Mouse (Mus musculus) macrophage (primary cell): ENCODE data around the gene Foxred2. TPM values are rescaled to one million over a fixed set of nuclear protein-coding genes. Genes with fewer than 3 reads are reported as not detected.

ENCODE experiments used
- H3K27ac ChIP-seq: fragments of 350-480 bp; formaldehyde crosslinking; 2 replicates; pipeline ENCODE4 v1.9.0; 2021
- H3K36me3 ChIP-seq: fragments of 350-480 bp; formaldehyde crosslinking; 2 replicates; pipeline ENCODE4 v1.9.0; 2021; ENCODE audit errors: inconsistent target
- H3K4me3 ChIP-seq: fragments of 350-480 bp; formaldehyde crosslinking; 2 replicates; pipeline ENCODE4 v1.9.0; 2021; ENCODE audit errors: inconsistent target
- H3K79me2 ChIP-seq: fragments of 350-480 bp; formaldehyde crosslinking; 2 replicates; pipeline ENCODE4 v1.9.0; 2021; ENCODE audit errors: inconsistent target
- WGBS: methylation state at CpG from one replicate; pipeline ENCODE4 v1.1.7; 2026; ENCODE audit warnings: inconsistent platforms; ENCODE audit not compliant: missing documents; 5-methylcytosine and 5-hydroxymethylcytosine counted together
- polyA plus RNA-seq: library from polyadenylated mRNA; stranded (reverse); fragments of 250-400 nt; gene quantifications from 3 replicates; pipeline ENCODE4 v1.2.4, GENCODE M21; 2018; ENCODE audit warnings: inconsistent platforms

The Foxred2 gene
- polyA plus RNA-seq, 1 experiment from 2014 or later: 18.7 TPM

DNA sequence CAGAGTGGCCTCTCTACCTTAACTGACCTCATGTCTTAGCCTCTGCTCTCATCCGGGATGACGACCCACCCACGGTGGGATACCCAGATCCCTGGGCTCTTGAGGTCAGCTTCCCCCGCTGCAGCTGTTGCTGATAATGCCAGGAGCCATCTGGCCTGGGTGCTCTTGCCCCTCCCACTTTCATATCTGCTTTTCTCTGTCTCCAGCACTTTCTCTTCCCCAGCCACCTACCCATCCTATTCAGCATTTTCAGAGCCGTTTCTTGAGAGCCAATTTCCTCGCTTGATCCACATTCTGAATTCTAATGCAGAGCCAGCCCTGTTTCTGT lies 24.9 kb downstream of the Foxred2 start:
- Histone ChIP-seq H3K27ac (peak overlapping the region; percentile 65), H3K4me3 (no peak overlapping the region), H3K36me3 (peaks cover 8% of the 10 kb centered on the region), H3K79me2 (peaks cover 17% of the 10 kb centered on the region)
- 11% methylated on average over 6 of the region's 6 CpGs for WGBS

DNA sequence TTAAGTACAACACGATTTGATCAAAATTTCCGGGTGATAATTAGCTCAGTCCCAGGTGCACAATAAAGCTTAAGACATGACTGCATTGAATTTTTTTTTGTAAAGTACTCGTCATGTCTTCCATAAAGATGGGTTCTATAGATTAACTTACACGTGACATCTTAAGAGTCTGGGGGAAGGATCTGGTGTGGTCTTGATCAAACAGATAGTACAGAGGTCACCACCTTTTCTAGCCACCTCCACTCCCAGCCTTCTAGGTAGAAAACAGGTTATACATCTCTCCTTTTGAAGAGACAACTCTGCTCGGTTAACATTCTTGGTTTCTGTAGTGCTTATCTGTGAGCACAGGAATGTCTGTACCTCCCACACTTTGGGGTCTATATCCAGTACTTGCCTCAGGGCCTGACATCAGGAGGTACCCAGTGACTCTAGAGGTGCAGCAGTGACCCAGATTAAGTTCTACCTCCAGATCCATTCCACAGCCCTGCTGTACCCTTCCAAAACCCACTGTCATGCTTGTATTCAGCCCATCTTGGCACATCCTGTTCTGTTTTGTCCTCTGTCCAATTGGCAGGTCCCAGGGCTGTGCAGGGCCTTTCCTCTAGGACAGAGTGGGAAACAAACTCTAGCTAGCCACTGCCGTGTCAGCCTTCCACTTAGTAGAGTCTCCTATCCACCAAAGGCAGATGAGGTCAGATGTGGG lies 25.4 kb downstream of the Foxred2 start:
- Histone ChIP-seq H3K79me2 (peaks cover 22% of the 10 kb centered on the region), H3K36me3 (peaks cover 11% of the 10 kb centered on the region), H3K4me3 (no peak overlapping the region), H3K27ac (peak overlapping the region; percentile 65)
- 85% methylated on average over 6 of the region's 6 CpGs for WGBS

DNA sequence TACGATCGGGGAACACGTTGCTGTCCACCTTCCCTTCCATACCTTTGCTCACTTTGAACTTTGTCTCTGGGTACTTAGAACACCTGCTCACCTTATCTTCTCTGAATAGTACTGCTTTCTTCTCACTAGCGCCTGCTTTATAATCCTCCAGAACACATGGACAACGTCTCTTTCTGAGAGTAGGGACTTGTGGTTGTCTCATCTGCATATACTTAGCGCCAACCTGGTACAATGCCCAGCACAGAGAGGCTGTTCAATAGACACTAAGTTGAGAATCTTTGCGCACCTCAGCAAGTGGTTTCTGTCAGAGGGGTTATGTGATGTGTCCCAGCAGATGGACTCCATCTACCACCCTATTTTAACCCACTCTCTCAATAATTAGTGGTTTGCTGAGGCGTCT lies 26.7 kb downstream of the Foxred2 start:
- peak overlapping the region; percentile 55; the same call in 1 of the 2 replicates for H3K4me3 ChIP-seq
- WGBS: 56% methylated on average over 8 of the region's 8 CpGs
- peaks cover 22% of the 10 kb centered on the region for H3K79me2 ChIP-seq
- H3K27ac ChIP-seq: no peak overlapping the region
- H3K36me3 ChIP-seq: peaks cover 12% of the 10 kb centered on the region

DNA sequence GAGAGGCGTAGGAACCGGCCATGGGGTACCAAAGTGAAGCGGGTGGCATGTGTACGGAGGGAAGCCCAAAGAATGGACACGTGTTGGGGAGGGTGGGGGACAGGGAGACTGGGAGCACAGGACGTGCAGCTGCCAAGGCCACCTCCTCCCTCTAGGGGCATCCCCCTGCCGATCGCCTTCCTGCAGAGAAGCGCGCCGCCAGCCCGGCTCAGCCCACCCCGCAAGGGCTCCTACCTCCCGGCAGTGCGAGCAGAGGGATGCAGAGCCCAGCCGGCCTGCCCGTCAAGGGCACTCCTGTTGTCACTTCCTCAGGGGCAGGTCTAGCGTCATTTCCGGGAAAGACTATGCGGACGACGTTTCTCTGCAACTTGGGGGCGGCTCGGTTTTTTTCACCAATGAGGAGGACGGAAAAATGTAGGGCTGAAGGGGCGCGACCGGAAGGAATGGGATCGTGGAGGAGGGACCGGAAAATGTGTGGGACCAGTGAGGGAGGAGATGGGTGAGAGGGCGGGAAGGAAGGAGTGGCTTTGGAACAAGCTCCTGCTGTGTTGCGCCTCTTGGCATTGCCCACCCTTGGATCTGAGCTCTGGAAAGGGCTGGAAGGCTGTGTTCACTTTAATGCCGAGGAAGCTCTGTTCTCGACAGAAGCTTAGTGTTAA lies 27.7 kb downstream of the Foxred2 start, which contains the start of gene Txn2:
Txn2 (minus strand) TSS at position 334 of the 659 bp plus-strand sequence.
- H3K4me3 ChIP-seq: peak within 1 kb of the TSS; percentile 55
- H3K36me3 ChIP-seq: peaks cover 22% of the 10 kb centered on the region
- WGBS: under 1% methylated on average over 34 of the region's 34 CpGs
- H3K27ac ChIP-seq: peak within 1 kb of the TSS; percentile 62
- peaks cover 22% of the 10 kb centered on the region for H3K79me2 ChIP-seq

DNA sequence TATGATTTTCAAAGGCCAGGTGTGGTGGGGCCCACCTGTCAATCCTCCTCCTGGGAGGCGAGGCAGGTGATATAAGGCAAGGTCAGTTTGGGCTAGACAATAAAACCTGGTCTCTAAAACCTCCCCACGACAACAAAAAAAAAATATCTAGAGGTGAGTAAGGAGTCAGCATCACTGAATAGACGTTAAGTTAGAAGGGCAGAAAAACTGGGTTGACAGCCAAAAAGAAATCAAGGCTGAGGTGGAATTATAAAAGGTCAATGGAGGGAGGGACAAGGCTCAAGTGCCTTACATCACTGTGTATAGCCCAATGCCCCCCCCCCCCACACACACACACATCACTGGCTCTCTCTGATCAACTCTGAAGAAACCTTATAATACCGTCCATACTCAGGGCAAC lies 28.4 kb downstream of the Foxred2 start:
- peaks cover 29% of the 10 kb centered on the region for H3K36me3 ChIP-seq
- WGBS: 32% methylated on average over 4 of the region's 4 CpGs
- H3K4me3 ChIP-seq: peak overlapping the region; percentile 55
- H3K27ac ChIP-seq: peak overlapping the region; percentile 62
- peaks cover 22% of the 10 kb centered on the region for H3K79me2 ChIP-seq

DNA sequence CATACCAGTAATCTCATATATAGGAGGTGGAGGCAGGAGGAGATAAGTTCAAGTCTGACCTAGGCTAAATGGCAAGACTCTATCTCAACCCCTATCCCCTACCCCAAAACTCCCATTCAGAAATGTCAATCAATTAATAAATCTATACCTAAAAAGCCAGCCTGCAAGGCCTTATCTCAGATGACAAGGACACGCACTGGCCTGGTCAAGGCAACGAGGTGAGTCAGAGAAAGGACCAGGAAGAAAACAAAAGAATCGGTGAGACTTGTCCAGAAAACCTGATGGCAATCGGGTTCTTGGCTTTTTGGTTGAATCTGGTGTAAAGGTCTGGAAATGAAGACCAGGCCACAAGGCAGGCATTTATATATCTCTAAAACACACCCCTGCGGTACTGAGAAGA lies 29.6 kb downstream of the Foxred2 start:
- Histone ChIP-seq H3K36me3 (peaks cover 32% of the 10 kb centered on the region), H3K27ac (no peak overlapping the region), H3K79me2 (peaks cover 29% of the 10 kb centered on the region), H3K4me3 (no peak overlapping the region)
- WGBS: 96% methylated on average over 5 of the region's 5 CpGs

DNA sequence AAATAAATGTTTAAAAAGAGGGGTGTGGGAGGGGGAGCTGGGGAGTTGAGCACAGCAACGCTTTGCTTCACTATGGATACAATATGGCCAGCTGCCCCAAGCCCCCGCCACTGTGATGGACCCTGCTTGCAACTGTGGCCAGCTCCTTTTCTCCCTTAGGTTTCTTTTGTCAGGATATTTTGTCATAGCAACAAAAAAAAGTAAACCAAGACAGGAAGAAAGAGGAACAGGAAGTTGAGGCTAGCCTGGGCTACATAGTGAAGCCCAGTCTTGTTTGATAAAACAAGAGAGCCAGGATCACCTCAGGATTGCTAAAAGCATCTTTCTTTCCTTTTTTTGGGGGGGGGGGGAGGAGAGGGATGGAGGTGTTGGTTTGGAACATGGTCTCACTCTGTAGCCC lies 31.3 kb downstream of the Foxred2 start:
- WGBS: 88% methylated on average over 2 of the region's 2 CpGs
- Histone ChIP-seq H3K36me3 (peaks cover 32% of the 10 kb centered on the region), H3K79me2 (peaks cover 40% of the 10 kb centered on the region), H3K27ac (no peak overlapping the region), H3K4me3 (no peak overlapping the region)

- WGBS: 82% methylated on average over 9 of the region's 9 CpGs
- Histone ChIP-seq H3K4me3 (no peak overlapping the region), H3K27ac (no peak overlapping the region), H3K79me2 (peaks cover 58% of the 10 kb centered on the region), H3K36me3 (peaks cover 37% of the 10 kb centered on the region)
Measured at GRCm38 (mm10) chr15:77923267-77924035, 33.1 kb downstream of the Foxred2 start.

- peaks cover 56% of the 10 kb centered on the region for H3K79me2 ChIP-seq
- WGBS: 94% methylated on average over 8 of the region's 9 CpGs
- peaks cover 41% of the 10 kb centered on the region for H3K36me3 ChIP-seq
- no peak overlapping the region for H3K4me3 ChIP-seq
- no peak overlapping the region for H3K27ac ChIP-seq
Measured at GRCm38 (mm10) chr15:77922710-77923109, 33.8 kb downstream of the Foxred2 start.

GRCm38 (mm10) chr15:77921636-77922035 lies 34.9 kb downstream of the Foxred2 start:
- Histone ChIP-seq H3K27ac (peak overlapping the region; percentile 35), H3K4me3 (no peak overlapping the region), H3K36me3 (peaks cover 33% of the 10 kb centered on the region; the same call in 1 of the 2 replicates), H3K79me2 (peaks cover 45% of the 10 kb centered on the region)
- WGBS: 54% methylated on average over 6 of the region's 6 CpGs

DNA sequence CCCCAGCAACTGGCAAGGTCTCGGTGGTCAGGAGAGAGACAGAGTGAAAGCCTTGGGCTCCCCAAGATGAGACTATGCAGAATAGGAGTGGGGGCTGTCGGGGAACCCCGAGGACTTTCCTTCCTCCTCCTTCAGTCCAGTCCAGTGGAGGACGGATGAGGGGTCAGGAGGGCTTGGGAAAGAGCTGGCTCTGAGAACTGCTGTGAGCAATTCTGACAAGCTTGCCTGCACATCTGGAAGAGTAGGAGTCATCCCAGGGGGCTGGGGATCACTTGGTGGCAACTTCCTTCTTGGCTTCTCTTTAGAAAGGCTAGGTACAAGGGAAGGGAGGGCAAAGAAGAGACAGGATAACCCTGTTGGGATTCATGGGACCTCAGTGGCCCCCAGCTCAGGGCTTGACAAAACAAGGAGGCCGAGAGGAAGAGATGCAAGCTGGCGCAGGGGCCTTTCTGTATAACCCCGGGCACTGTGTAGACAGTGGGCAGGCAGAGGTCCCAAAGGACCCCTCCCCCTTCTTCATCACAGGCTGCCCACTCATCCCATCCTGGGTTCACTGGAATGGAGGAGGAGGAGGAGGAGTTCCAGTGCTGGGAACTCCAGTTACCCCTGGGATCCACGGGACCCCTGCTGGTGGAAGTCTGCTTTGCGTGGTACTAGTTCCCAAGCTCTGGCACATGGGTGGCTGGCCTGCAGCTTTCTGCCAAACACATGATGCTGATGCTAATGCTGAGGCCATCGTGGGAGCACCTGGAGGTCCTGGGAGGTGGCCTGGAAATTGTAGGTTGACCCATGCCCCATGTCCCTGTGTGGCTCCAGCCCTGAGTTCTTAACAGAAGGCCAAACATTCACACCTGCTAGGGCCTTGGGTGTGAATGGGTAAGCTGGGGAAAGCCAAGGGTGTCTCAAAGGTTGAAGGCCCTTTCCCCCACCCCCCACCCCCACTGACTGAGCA lies 35.7 kb downstream of the Foxred2 start:
- 92% methylated on average over 10 of the region's 10 CpGs for WGBS
- peak overlapping the region; percentile 35 for H3K27ac ChIP-seq
- peaks cover 37% of the 10 kb centered on the region; the same call in 1 of the 2 replicates for H3K36me3 ChIP-seq
- H3K79me2 ChIP-seq: peaks cover 41% of the 10 kb centered on the region; the same call in 1 of the 2 replicates
- no peak overlapping the region for H3K4me3 ChIP-seq

DNA sequence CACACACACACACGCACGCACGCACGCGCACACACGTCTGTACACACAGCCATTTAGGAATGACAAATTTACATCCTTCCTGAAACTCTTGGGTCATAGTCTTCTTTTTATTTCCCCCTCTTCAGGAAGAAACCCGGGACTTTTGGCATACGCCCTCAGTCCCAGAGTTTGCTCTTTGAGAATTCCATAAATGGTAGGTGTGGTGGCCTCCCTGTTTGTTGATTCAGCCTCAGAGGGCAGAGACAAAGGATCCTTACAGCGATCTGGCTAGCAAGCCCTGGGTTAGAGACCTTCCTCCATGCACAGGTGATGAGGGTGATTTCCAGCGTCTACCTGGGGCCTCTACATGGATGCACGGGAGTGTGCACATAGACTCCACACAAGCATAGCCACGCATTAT lies 37.1 kb downstream of the Foxred2 start:
- H3K4me3 ChIP-seq: no peak overlapping the region
- H3K79me2 ChIP-seq: peaks cover 41% of the 10 kb centered on the region; the same call in 1 of the 2 replicates
- H3K36me3 ChIP-seq: peaks cover 43% of the 10 kb centered on the region
- H3K27ac ChIP-seq: no peak overlapping the region
- WGBS: 92% methylated on average over 12 of the region's 12 CpGs

DNA sequence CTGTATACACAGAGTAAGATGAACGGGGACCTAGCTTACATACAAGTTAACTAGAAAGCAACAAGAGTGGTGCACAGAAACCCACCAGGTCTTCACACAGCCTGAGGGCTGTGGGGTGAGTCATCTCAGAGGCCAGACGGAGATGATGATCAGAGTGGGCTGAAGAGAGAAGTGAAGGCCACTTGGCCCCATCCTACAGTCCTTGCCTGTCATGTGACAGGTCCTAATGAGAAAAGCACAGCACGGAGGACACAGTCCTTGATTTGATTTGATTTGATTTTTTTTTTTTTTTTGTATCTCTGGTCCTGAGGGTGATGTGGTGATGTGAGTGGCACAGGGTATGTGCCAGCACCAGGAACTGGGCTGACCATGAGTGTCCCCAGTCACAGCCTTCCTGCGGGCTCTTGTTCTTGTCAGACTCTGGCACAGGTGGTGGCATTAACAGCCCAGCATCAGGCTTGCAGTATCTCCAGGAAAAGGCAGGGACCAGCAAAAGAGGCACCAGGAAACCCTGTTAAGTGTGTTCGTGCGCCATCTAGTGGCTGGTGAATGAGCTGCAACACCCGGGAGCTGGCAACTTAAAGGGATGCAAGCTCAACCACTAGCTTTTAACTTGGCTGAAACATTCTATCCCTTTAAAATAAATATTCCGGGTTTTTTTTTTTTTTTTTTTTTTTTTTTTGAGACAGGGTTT lies 39.5 kb downstream of the Foxred2 start:
- peaks cover 33% of the 10 kb centered on the region; the same call in 1 of the 2 replicates for H3K79me2 ChIP-seq
- H3K36me3 ChIP-seq: peaks cover 33% of the 10 kb centered on the region
- WGBS: 36% methylated on average over 7 of the region's 8 CpGs

More for the DNA sequence above, 39.5 kb downstream of the Foxred2 start:
- Histone ChIP-seq H3K4me3 (no peak overlapping the region), H3K27ac (no peak overlapping the region)
